Mouse (Mus musculus): Measurements from ENCODE around the gene Pi4k2a. TPM values are rescaled to one million over a fixed set of nuclear protein-coding genes. Genes with fewer than 3 reads are reported as not detected.
A peak's percentile ranks its signal among the peaks of the same experiment; 100 is the strongest.

The Pi4k2a gene
- polyA plus RNA-seq, 1 experiment = 18.7 TPM

GRCm38 (mm10) chr19:42158246-42159017, 68.2 kb downstream of the Pi4k2a start:
- H3K27me3 ChIP-seq (ENCODE audit: control insufficient read depth, insufficient read depth, insufficient read length) = no peaks in the 10 kb centered on the region
- no peaks in the 10 kb centered on the region for H3K36me3 ChIP-seq (ENCODE audit: control insufficient read depth, insufficient read depth)
- H3K79me2 ChIP-seq (ENCODE audit: control insufficient read depth, insufficient read depth) = no peaks in the 10 kb centered on the region
- no peak overlapping the region for H3K4me3 ChIP-seq (ENCODE audit: insufficient read depth, poor library complexity, severe bottlenecking)
- TF ChIP-seq CTCF (IDR thresholded peaks at IDR 0.05; ENCODE audit: control insufficient read depth, insufficient read depth, insufficient read length) (no peak), MYOG (IDR thresholded peaks at IDR 0.05; ENCODE audit: control insufficient read depth, extremely low read depth, insufficient read length) (no peak), MYOD1 (IDR thresholded peaks at IDR 0.05; ENCODE audit: control insufficient read depth, insufficient read length, low read depth) (no peak), USF1 (IDR thresholded peaks at IDR 0.05; ENCODE audit: low read depth) (no peak), MAX (IDR thresholded peaks at IDR 0.05) (no peak), CEBPB (IDR thresholded peaks at IDR 0.05; ENCODE audit: low read depth) (no peak), FOSL1 (IDR thresholded peaks at IDR 0.05; ENCODE audit: insufficient read depth, low read length, poor library complexity, severe bottlenecking) (no peak)
- no peaks in the 10 kb centered on the region for H3K79me3 ChIP-seq (ENCODE audit: low read depth)
- H3ac ChIP-seq (ENCODE audit: control insufficient read depth, insufficient read length, low read depth) = no peak overlapping the region

DNA sequence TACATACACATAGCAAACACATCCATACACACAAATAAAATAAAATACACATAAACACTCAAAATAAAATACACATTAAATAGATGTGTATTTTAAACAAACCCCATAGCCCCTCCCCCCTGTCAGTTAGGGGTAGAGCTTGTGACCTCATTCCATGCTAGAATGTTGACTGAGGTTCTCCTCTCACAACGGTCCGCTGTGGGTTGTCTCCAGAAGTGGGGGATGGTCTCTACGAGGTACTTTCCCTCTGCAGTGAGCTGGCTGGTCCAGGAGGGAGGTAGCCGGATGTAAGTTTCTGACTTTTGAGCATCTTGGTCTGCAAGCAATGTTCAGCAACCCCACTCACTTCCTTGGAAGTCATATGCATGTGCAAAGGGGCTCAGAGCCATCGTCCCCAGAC, 73.5 kb downstream of the Pi4k2a start, which contains the start of gene Zfyve27:
Zfyve27 (plus strand) TSS at position 188 of the 400 bp plus-strand sequence.
- H3K79me2 ChIP-seq (ENCODE audit: control insufficient read depth, insufficient read depth) = no peaks in the 10 kb centered on the region
- no peak within 1 kb of the TSS for H3K4me3 ChIP-seq (ENCODE audit: insufficient read depth, poor library complexity, severe bottlenecking)
- no peaks in the 10 kb centered on the region for H3K79me3 ChIP-seq (ENCODE audit: low read depth)
- H3K36me3 ChIP-seq (ENCODE audit: control insufficient read depth, insufficient read depth) = no peaks in the 10 kb centered on the region
- TF ChIP-seq CTCF (IDR thresholded peaks at IDR 0.05; ENCODE audit: control insufficient read depth, insufficient read depth, insufficient read length) (no peak), MYOD1 (IDR thresholded peaks at IDR 0.05; ENCODE audit: control insufficient read depth, insufficient read length, low read depth) (no peak), USF1 (IDR thresholded peaks at IDR 0.05; ENCODE audit: low read depth) (no peak), MYOG (IDR thresholded peaks at IDR 0.05; ENCODE audit: control insufficient read depth, extremely low read depth, insufficient read length) (no peak), FOSL1 (IDR thresholded peaks at IDR 0.05; ENCODE audit: insufficient read depth, low read length, poor library complexity, severe bottlenecking) (no peak), CEBPB (IDR thresholded peaks at IDR 0.05; ENCODE audit: low read depth) (no peak), MAX (IDR thresholded peaks at IDR 0.05) (no peak)
- H3ac ChIP-seq (ENCODE audit: control insufficient read depth, insufficient read length, low read depth) = no peak within 1 kb of the TSS
- H3K27me3 ChIP-seq (ENCODE audit: control insufficient read depth, insufficient read depth, insufficient read length) = peaks cover 14% of the 10 kb centered on the region

GRCm38 (mm10) chr19:42164188-42164587, 73.9 kb downstream of the Pi4k2a start:
- no peaks in the 10 kb centered on the region for H3K79me2 ChIP-seq (ENCODE audit: control insufficient read depth, insufficient read depth)
- no peak overlapping the region for H3ac ChIP-seq (ENCODE audit: control insufficient read depth, insufficient read length, low read depth)
- TF ChIP-seq USF1 (IDR thresholded peaks at IDR 0.05; ENCODE audit: low read depth) = no peak
- TF ChIP-seq MAX (IDR thresholded peaks at IDR 0.05) = no peak
- TF ChIP-seq MYOG (IDR thresholded peaks at IDR 0.05; ENCODE audit: control insufficient read depth, extremely low read depth, insufficient read length) = no peak
- no peak for TF ChIP-seq MYOD1 (IDR thresholded peaks at IDR 0.05; ENCODE audit: control insufficient read depth, insufficient read length, low read depth)
- TF ChIP-seq CEBPB (IDR thresholded peaks at IDR 0.05; ENCODE audit: low read depth) = no peak
- no peak for TF ChIP-seq FOSL1 (IDR thresholded peaks at IDR 0.05; ENCODE audit: insufficient read depth, low read length, poor library complexity, severe bottlenecking)
- no peak for TF ChIP-seq CTCF (IDR thresholded peaks at IDR 0.05; ENCODE audit: control insufficient read depth, insufficient read depth, insufficient read length)

DNA sequence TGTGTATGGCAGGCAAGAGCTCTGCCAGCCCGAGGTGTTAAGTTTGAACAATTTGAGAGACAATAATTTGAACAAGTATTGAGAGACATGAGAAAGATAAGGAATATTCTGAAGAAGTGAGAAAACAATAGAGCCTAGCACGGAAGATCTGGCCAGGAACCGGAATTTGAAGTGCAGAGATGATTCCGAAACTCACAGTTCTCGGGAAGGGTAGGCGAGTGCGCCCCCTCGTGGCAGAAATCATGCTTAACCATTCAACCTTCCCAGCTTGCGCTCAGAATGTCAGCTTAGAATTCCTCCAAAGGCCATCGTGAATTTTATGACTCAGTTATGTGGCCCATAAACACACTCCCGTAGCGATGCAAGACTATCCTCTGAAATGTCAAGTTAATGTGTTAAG, 75.9 kb downstream of the Pi4k2a start:
- H3ac ChIP-seq (ENCODE audit: control insufficient read depth, insufficient read length, low read depth) = no peak overlapping the region
- TF ChIP-seq CTCF (IDR thresholded peaks at IDR 0.05; ENCODE audit: control insufficient read depth, insufficient read depth, insufficient read length) = peak; percentile 81
- TF ChIP-seq FOSL1 (IDR thresholded peaks at IDR 0.05; ENCODE audit: insufficient read depth, low read length, poor library complexity, severe bottlenecking) = no peak
- H3K27me3 ChIP-seq (ENCODE audit: control insufficient read depth, insufficient read depth, insufficient read length) = peaks cover 20% of the 10 kb centered on the region
- H3K4me3 ChIP-seq (ENCODE audit: insufficient read depth, poor library complexity, severe bottlenecking) = no peak overlapping the region
- no peaks in the 10 kb centered on the region for H3K36me3 ChIP-seq (ENCODE audit: control insufficient read depth, insufficient read depth)
- peaks cover 6% of the 10 kb centered on the region for H3K79me2 ChIP-seq (ENCODE audit: control insufficient read depth, insufficient read depth)
- H3K79me3 ChIP-seq (ENCODE audit: low read depth) = no peaks in the 10 kb centered on the region

More at GRCm38 (mm10) chr19:42164188-42164587, 73.9 kb downstream of the Pi4k2a start:
- Histone ChIP-seq H3K36me3 (ENCODE audit: control insufficient read depth, insufficient read depth) (no peaks in the 10 kb centered on the region), H3K4me3 (ENCODE audit: insufficient read depth, poor library complexity, severe bottlenecking) (no peak overlapping the region), H3K27me3 (ENCODE audit: control insufficient read depth, insufficient read depth, insufficient read length) (peaks cover 18% of the 10 kb centered on the region), H3K79me3 (ENCODE audit: low read depth) (no peaks in the 10 kb centered on the region)

GRCm38 (mm10) chr19:42166766-42167165, 76.5 kb downstream of the Pi4k2a start:
- H3K36me3 ChIP-seq (ENCODE audit: control insufficient read depth, insufficient read depth) = no peaks in the 10 kb centered on the region
- peaks cover 12% of the 10 kb centered on the region for H3K79me2 ChIP-seq (ENCODE audit: control insufficient read depth, insufficient read depth)
- peaks cover 2% of the 10 kb centered on the region for H3K79me3 ChIP-seq (ENCODE audit: low read depth)
- no peak overlapping the region for H3ac ChIP-seq (ENCODE audit: control insufficient read depth, insufficient read length, low read depth)
- TF ChIP-seq CEBPB (IDR thresholded peaks at IDR 0.05; ENCODE audit: low read depth) (no peak), MAX (IDR thresholded peaks at IDR 0.05) (no peak), FOSL1 (IDR thresholded peaks at IDR 0.05; ENCODE audit: insufficient read depth, low read length, poor library complexity, severe bottlenecking) (no peak), CTCF (IDR thresholded peaks at IDR 0.05; ENCODE audit: control insufficient read depth, insufficient read depth, insufficient read length) (no peak), MYOG (IDR thresholded peaks at IDR 0.05; ENCODE audit: control insufficient read depth, extremely low read depth, insufficient read length) (no peak), USF1 (IDR thresholded peaks at IDR 0.05; ENCODE audit: low read depth) (no peak), MYOD1 (IDR thresholded peaks at IDR 0.05; ENCODE audit: control insufficient read depth, insufficient read length, low read depth) (no peak)
- H3K4me3 ChIP-seq (ENCODE audit: insufficient read depth, poor library complexity, severe bottlenecking) = no peak overlapping the region
- peaks cover 20% of the 10 kb centered on the region for H3K27me3 ChIP-seq (ENCODE audit: control insufficient read depth, insufficient read depth, insufficient read length)
